Mouse (Mus musculus) neural tube, embryonic 12.5 days (tissue): ENCODE results near the gene Pold3. TPM values are rescaled to one million over a fixed set of nuclear protein-coding genes. Genes with fewer than 3 reads are reported as not detected.

Source experiments
- ATAC-seq: fragments of 200-750 bp; cut with Nextera tagmentation; 2 replicates; pipeline ENCODE4 v1.8.0; 2017; ENCODE audit warnings: low read depth, mild to moderate bottlenecking, moderate TSS enrichment, moderate library complexity; ENCODE audit not compliant: low FRiP score
- H3K27ac ChIP-seq: fragments of 300-500 bp; sonication (generic); 2 replicates; pipeline ENCODE4 v1.5.1; 2016
- H3K27me3 ChIP-seq: fragments of 300-500 bp; sonication (generic); replicated peaks from 2 replicates; pipeline ENCODE4 v1.6.1; 2016; ENCODE audit warnings: mild to moderate bottlenecking
- H3K36me3 ChIP-seq: fragments of 300-500 bp; sonication (generic); 2 replicates; pipeline ENCODE4 v1.6.1; 2016; ENCODE audit warnings: mild to moderate bottlenecking
- H3K4me1 ChIP-seq: fragments of 300-500 bp; sonication (generic); 2 replicates; pipeline ENCODE4 v1.6.1; 2016
- H3K4me2 ChIP-seq: fragments of 300-500 bp; sonication (generic); replicated peaks from 2 replicates; pipeline ENCODE4 v1.6.1; 2016; ENCODE audit warnings: mild to moderate bottlenecking
- H3K4me3 ChIP-seq: fragments of 300-500 bp; sonication (generic); 2 replicates; pipeline ENCODE4 v1.5.1; 2016
- H3K9ac ChIP-seq: fragments of 300-500 bp; sonication (generic); 2 replicates; pipeline ENCODE4 v1.6.1; 2016; ENCODE audit warnings: mild to moderate bottlenecking
- H3K9me3 ChIP-seq: fragments of 300-500 bp; sonication (generic); 2 replicates; pipeline ENCODE4 v1.6.1; 2016; ENCODE audit warnings: mild to moderate bottlenecking
- WGBS: fragments of 180-500 bp; shearing (Covaris S2); methylation state at CpG from one replicate; pipeline ENCODE4 v1.1.7; 2016; 5-methylcytosine and 5-hydroxymethylcytosine counted together
- polyA plus RNA-seq: library from polyadenylated mRNA; unstranded; fragments of >200 nt; fragmentation: Nextera tagmentation; extraction: Ambion mirVana; gene quantifications from 2 replicates; pipeline ENCODE4 v1.2.1, GENCODE M21; 2016

The Pold3 gene
- polyA plus RNA-seq = 58.8 and 60.5 TPM in 2 replicates

DNA sequence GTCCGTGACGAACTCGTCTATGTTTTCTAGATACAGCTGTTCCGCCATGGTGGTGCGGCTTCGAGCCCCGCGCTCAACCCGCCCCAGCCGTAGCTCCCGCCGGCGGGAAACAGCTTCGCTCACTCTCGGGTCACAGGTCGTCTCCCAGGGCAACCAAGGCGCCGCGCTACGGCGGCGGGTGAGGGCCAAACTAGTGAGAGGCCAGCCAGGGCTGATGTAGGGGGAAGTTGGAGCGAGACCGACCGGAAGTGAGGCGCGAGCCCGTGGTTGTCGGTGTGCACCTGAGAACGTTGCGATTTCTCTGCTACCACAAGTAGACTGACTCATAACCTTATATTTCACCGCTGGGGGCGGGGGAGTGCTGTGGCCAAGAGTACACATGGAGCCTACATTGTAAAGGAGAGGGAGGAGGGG is at the start of gene Pold3:
Pold3 (minus strand) TSS at position 190 of the 414 bp plus-strand sequence.
- Histone ChIP-seq H3K9me3 (no peaks in the 10 kb centered on the region), H3K4me2 (peak within 1 kb of the TSS; percentile 88), H3K27me3 (no peaks in the 10 kb centered on the region), H3K4me1 (peaks cover 4% of the 10 kb centered on the region; the same call in 1 of the 2 replicates), H3K27ac (peak within 1 kb of the TSS; percentile 62; the same call in 1 of the 2 replicates), H3K9ac (peak within 1 kb of the TSS; percentile 88), H3K4me3 (peak within 1 kb of the TSS; percentile 93), H3K36me3 (peaks cover 18% of the 10 kb centered on the region)
- peak; percentile 95 for ATAC-seq
- WGBS = under 1% methylated on average over 33 of the region's 33 CpGs

DNA sequence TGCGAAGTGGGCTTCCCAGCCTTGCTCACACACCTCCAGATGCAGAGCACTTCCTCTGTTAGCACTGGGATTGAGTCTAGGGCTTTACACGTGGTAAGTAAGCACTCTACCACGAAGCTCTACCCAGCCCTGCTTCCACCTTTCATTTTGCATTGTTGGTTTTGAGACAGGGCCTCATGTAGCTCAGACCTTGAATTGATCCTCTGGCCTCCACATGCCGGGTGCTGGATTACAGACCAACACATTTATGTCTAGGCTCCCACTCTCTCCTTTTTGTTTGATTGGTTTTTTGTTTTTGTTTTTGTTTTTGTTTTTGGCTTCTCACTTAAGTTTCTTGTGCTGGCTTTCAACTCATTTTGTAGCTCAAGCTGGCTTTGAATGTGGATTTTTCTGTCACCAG is 49.4 kb upstream of the Pold3 start:
- no peaks in the 10 kb centered on the region for H3K36me3 ChIP-seq
- no peak for ATAC-seq
- 67% methylated on average over 4 of the region's 4 CpGs for WGBS

GRCm38 (mm10) chr7:100168654-100169053 is 47.3 kb upstream of the Pold3 start:
- H3K4me2 ChIP-seq = no peak overlapping the region
- WGBS = 84% methylated on average over 11 of the region's 11 CpGs
- no peaks in the 10 kb centered on the region for H3K36me3 ChIP-seq
- H3K9ac ChIP-seq = no peak overlapping the region
- H3K27ac ChIP-seq = no peak overlapping the region
- no peaks in the 10 kb centered on the region for H3K9me3 ChIP-seq
- no peak overlapping the region for H3K4me3 ChIP-seq
- ATAC-seq = no peak
- no peaks in the 10 kb centered on the region for H3K4me1 ChIP-seq
- H3K27me3 ChIP-seq = no peaks in the 10 kb centered on the region

More for the DNA sequence above, 49.4 kb upstream of the Pold3 start:
- Histone ChIP-seq H3K9ac (no peak overlapping the region), H3K4me2 (no peak overlapping the region), H3K27ac (no peak overlapping the region), H3K4me3 (no peak overlapping the region), H3K4me1 (no peaks in the 10 kb centered on the region), H3K9me3 (no peaks in the 10 kb centered on the region), H3K27me3 (no peaks in the 10 kb centered on the region)

- ATAC-seq = no peak
- H3K27ac ChIP-seq = no peak overlapping the region
- 83% methylated on average over 4 of the region's 4 CpGs for WGBS
Observed at GRCm38 (mm10) chr7:100163506-100163905, 42.1 kb upstream of the Pold3 start.

GRCm38 (mm10) chr7:100160006-100160405 is 38.6 kb upstream of the Pold3 start:
- peak overlapping the region; percentile 73 for H3K4me3 ChIP-seq
- peak overlapping the region; percentile 88 for H3K9ac ChIP-seq
- no peaks in the 10 kb centered on the region for H3K9me3 ChIP-seq
- H3K27ac ChIP-seq = no peak overlapping the region
- H3K36me3 ChIP-seq = no peaks in the 10 kb centered on the region
- WGBS = 71% methylated on average over 7 of the region's 7 CpGs
- peaks cover 8% of the 10 kb centered on the region for H3K4me1 ChIP-seq
- peak; percentile 15; the same call in 1 of the 2 replicates for ATAC-seq
- H3K27me3 ChIP-seq = 0 out of 2 replicates have a peak, but pooled peaks cover 3% of the 10 kb centered on the region
- H3K4me2 ChIP-seq = peak overlapping the region; percentile 78

More at GRCm38 (mm10) chr7:100163506-100163905, 42.1 kb upstream of the Pold3 start:
- Histone ChIP-seq H3K4me1 (peaks cover 8% of the 10 kb centered on the region), H3K4me3 (no peak overlapping the region), H3K4me2 (no peak overlapping the region), H3K27me3 (no peaks in the 10 kb centered on the region), H3K9me3 (no peaks in the 10 kb centered on the region), H3K9ac (no peak overlapping the region), H3K36me3 (no peaks in the 10 kb centered on the region)

- Histone ChIP-seq H3K4me3 (peak within 1 kb of the TSS; percentile 73), H3K36me3 (no peaks in the 10 kb centered on the region), H3K4me1 (peaks cover 8% of the 10 kb centered on the region), H3K4me2 (peak within 1 kb of the TSS; percentile 78), H3K9me3 (no peaks in the 10 kb centered on the region), H3K27me3 (0 out of 2 replicates have a peak, but pooled peaks cover 3% of the 10 kb centered on the region), H3K27ac (peak within 1 kb of the TSS; percentile 62), H3K9ac (peak within 1 kb of the TSS; percentile 88)
- WGBS = under 1% methylated on average over 78 of the region's 78 CpGs
- ATAC-seq = peak; percentile 93
Observed at GRCm38 (mm10) chr7:100159105-100159841, 37.9 kb upstream of the Pold3 start, which contains the start of gene Lipt2. Lipt2 (plus strand) TSS chr7:100159277.

- Histone ChIP-seq H3K4me2 (no peak overlapping the region), H3K9me3 (no peaks in the 10 kb centered on the region), H3K4me1 (peaks cover 8% of the 10 kb centered on the region), H3K27me3 (0 out of 2 replicates have a peak, but pooled peaks cover 3% of the 10 kb centered on the region), H3K4me3 (no peak overlapping the region), H3K27ac (no peak overlapping the region), H3K9ac (no peak overlapping the region), H3K36me3 (no peaks in the 10 kb centered on the region)
- ATAC-seq = no peak
- 87% methylated on average over 4 of the region's 4 CpGs for WGBS
Observed at GRCm38 (mm10) chr7:100157669-100158068, 36.3 kb upstream of the Pold3 start.

GRCm38 (mm10) chr7:100150626-100151025 is 29.3 kb upstream of the Pold3 start:
- WGBS = 78% methylated on average over 11 of the region's 11 CpGs
- Histone ChIP-seq H3K27me3 (no peaks in the 10 kb centered on the region), H3K4me3 (no peak overlapping the region), H3K9ac (no peak overlapping the region), H3K27ac (no peak overlapping the region), H3K9me3 (no peaks in the 10 kb centered on the region), H3K4me1 (no peaks in the 10 kb centered on the region), H3K4me2 (no peak overlapping the region), H3K36me3 (no peaks in the 10 kb centered on the region)
- ATAC-seq = no peak

GRCm38 (mm10) chr7:100150086-100150485 is 28.7 kb upstream of the Pold3 start:
- ATAC-seq = no peak
- H3K36me3 ChIP-seq = no peaks in the 10 kb centered on the region
- H3K27ac ChIP-seq = no peak overlapping the region
- no peak overlapping the region for H3K4me2 ChIP-seq
- H3K27me3 ChIP-seq = no peaks in the 10 kb centered on the region
- H3K4me3 ChIP-seq = no peak overlapping the region
- H3K9ac ChIP-seq = no peak overlapping the region
- no peaks in the 10 kb centered on the region for H3K4me1 ChIP-seq
- 49% methylated on average over 10 of the region's 10 CpGs for WGBS
- no peaks in the 10 kb centered on the region for H3K9me3 ChIP-seq

GRCm38 (mm10) chr7:100148586-100148985 is 27.2 kb upstream of the Pold3 start:
- Histone ChIP-seq H3K27ac (no peak overlapping the region), H3K27me3 (no peaks in the 10 kb centered on the region), H3K4me2 (no peak overlapping the region), H3K36me3 (no peaks in the 10 kb centered on the region), H3K4me3 (no peak overlapping the region), H3K4me1 (no peaks in the 10 kb centered on the region), H3K9me3 (no peaks in the 10 kb centered on the region), H3K9ac (no peak overlapping the region)
- no peak for ATAC-seq
- WGBS = 93% methylated on average over 4 of the region's 4 CpGs

GRCm38 (mm10) chr7:100140591-100140990 is 19.2 kb upstream of the Pold3 start:
- Histone ChIP-seq H3K4me1 (no peaks in the 10 kb centered on the region), H3K4me3 (no peak overlapping the region), H3K9ac (no peak overlapping the region), H3K9me3 (no peaks in the 10 kb centered on the region), H3K27me3 (no peaks in the 10 kb centered on the region), H3K36me3 (no peaks in the 10 kb centered on the region), H3K4me2 (no peak overlapping the region), H3K27ac (no peak overlapping the region)
- 67% methylated on average over 1 of the region's 1 CpGs for WGBS
- ATAC-seq = no peak

DNA sequence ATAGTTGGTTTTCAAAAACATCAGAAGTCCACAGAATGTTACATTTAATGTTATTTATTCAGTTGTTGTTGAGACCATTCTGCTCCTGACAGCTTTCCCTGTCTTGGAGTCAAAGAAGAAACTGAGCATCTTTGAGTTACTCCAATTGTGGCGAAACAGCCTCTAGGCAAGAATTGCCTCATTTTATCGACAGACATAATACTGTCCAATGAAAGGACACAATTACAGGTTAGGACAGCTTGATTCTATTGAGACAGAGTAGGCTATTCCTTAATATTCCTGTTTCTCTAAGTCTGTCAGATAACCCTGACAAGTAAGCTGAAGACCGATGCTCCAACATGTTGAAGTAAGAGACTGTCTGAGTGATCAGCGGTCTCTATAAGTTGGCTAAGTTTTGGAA is 16.7 kb upstream of the Pold3 start:
- Histone ChIP-seq H3K9ac (no peak overlapping the region), H3K27ac (no peak overlapping the region), H3K36me3 (no peaks in the 10 kb centered on the region), H3K4me1 (no peaks in the 10 kb centered on the region), H3K4me2 (no peak overlapping the region), H3K27me3 (no peaks in the 10 kb centered on the region), H3K4me3 (no peak overlapping the region), H3K9me3 (no peaks in the 10 kb centered on the region)
- ATAC-seq = no peak
- 94% methylated on average over 4 of the region's 4 CpGs for WGBS
